Mouse (Mus musculus): ENCODE results near the gene Plb1. TPM values are rescaled to one million over a fixed set of nuclear protein-coding genes. Genes with fewer than 3 reads are reported as not detected.

Plb1 gene
- polyA plus RNA-seq, 1 experiment from 2014 or later: 0.68 TPM

DNA sequence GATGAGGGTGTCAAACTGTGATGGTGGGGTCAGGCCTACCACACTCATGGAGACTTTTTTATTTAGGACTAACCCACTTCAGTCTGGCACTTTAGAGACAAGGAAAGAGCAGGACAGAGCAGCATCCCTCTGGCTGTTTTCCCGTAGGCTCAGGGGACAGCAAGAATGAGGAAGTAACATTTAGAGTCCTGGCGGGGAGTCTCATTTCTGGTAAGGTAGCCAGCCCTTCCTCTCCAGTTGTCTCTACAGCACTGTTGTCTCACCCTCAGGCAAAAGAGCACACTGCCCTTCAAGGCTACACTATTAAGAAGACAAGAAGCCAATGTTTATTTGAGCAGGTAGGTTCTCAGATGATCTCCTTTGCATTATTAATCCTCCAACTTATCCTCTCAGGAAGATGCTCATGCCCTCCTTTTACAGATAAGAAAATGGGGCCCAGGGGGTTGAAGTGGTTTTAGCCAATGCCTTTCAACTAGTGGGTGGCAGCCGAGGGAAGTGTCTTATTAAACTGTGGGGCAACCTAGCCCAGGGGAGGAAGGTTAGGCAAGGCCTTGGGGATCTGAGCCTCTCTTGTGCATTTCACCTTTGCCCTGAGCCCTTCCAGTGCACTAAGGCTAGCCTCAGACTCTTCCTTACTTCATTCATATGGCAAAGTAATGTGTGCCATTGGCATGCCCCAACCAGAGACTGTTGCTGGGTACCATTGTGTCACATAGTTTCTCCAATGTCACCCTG, 178.6 kb downstream of the Plb1 start:
- Histone ChIP-seq H3K4me2 (replicated peaks; ENCODE audit: low read depth) (no peak overlapping the region), H3K4me1 (replicated peaks; ENCODE audit: control insufficient read depth, insufficient read depth, low read length) (no peaks in the 10 kb centered on the region), H3K9ac (ENCODE audit: low read depth, low read length) (no peak overlapping the region), H3K4me3 (ENCODE audit: low read depth, low read length) (no peak overlapping the region), H3K9me3 (ENCODE audit: control insufficient read depth) (no peaks in the 10 kb centered on the region), H3K36me3 (ENCODE audit: control insufficient read depth, insufficient read depth) (no peaks in the 10 kb centered on the region), H3K27me3 (replicated peaks; ENCODE audit: control insufficient read depth, insufficient read depth, low read length) (no peaks in the 10 kb centered on the region), H3K27ac (ENCODE audit: low read depth, low read length) (no peak overlapping the region)
- no peak for ATAC-seq
- no peak for TF ChIP-seq CTCF (IDR thresholded peaks at IDR 0.05; ENCODE audit: low read depth)
- 53% methylated on average over 3 of the region's 3 CpGs for WGBS

DNA sequence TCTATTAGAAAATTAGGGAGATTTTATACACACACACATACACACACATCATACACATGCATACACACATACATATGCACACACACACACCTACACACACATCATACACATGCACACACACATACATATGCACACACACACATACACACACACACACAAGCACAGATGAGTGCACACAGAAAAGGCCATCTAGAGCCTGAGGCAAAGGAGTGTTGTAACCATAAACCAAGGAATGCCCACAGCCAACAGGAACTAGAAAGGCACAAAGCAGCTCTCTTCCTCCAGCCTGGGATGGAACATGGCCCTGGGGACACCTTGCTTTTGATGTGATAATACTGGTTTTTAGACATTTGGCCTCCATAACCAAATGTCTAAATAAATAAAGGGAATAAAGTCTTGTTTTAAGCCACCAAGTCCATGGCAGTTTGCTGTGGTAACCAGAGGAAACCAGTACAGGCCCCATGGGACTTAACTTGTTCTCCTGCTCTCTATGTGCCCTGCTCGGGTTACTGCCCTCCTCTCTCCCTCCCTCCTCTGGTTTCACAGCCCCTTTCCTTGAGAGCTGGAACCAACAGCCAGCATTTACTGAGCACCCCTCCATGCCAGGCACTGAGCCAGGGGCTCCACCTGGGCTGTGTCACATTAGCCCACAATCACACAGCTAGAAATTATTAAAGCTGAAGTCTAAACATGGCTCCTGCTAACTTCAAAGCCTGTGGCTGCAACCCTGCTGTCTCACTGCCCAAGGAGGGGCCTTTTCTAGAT, 179.9 kb downstream of the Plb1 start:
- no peaks in the 10 kb centered on the region for H3K36me3 ChIP-seq (ENCODE audit: control insufficient read depth, insufficient read depth)
- H3K9ac ChIP-seq (ENCODE audit: low read depth, low read length): no peak overlapping the region
- 57% methylated on average over 1 of the region's 1 CpGs for WGBS
- H3K27ac ChIP-seq (ENCODE audit: low read depth, low read length): peak overlapping the region; percentile 22; the same call in 1 of the 2 replicates
- H3K4me2 ChIP-seq (replicated peaks; ENCODE audit: low read depth): no peak overlapping the region
- ATAC-seq: no peak
- H3K4me3 ChIP-seq (ENCODE audit: low read depth, low read length): no peak overlapping the region
- no peaks in the 10 kb centered on the region for H3K9me3 ChIP-seq (ENCODE audit: control insufficient read depth)
- no peaks in the 10 kb centered on the region for H3K4me1 ChIP-seq (replicated peaks; ENCODE audit: control insufficient read depth, insufficient read depth, low read length)
- TF ChIP-seq CTCF (IDR thresholded peaks at IDR 0.05; ENCODE audit: low read depth): no peak
- no peaks in the 10 kb centered on the region for H3K27me3 ChIP-seq (replicated peaks; ENCODE audit: control insufficient read depth, insufficient read depth, low read length)

DNA sequence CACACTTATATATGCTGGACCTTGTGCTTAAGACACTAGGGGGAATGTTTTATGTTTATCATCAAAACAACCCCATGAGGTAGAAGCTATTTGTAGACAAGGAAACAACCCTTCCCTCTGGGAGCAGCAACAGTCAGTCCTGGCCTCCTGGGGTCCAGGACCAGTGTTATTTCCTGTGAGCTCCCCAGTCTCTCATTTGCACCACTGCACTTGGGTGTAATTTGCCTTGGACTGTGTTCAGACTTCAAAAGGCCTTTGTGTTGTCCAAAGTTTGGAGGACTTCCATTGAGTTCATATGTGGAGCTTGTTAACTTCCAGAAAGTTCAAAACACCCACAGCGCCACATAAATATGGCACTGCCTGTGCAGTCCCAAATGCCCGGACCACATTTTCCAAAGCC, 180.6 kb downstream of the Plb1 start:
- no peaks in the 10 kb centered on the region for H3K36me3 ChIP-seq (ENCODE audit: control insufficient read depth, insufficient read depth)
- TF ChIP-seq CTCF (IDR thresholded peaks at IDR 0.05; ENCODE audit: low read depth): no peak
- H3K27me3 ChIP-seq (replicated peaks; ENCODE audit: control insufficient read depth, insufficient read depth, low read length): no peaks in the 10 kb centered on the region
- no peak overlapping the region for H3K4me2 ChIP-seq (replicated peaks; ENCODE audit: low read depth)
- H3K27ac ChIP-seq (ENCODE audit: low read depth, low read length): no peak overlapping the region; the same call in 1 of the 2 replicates
- H3K4me1 ChIP-seq (replicated peaks; ENCODE audit: control insufficient read depth, insufficient read depth, low read length): no peaks in the 10 kb centered on the region
- ATAC-seq: no peak
- no peak overlapping the region for H3K9ac ChIP-seq (ENCODE audit: low read depth, low read length)
- H3K4me3 ChIP-seq (ENCODE audit: low read depth, low read length): no peak overlapping the region
- 81% methylated on average over 2 of the region's 2 CpGs for WGBS
- H3K9me3 ChIP-seq (ENCODE audit: control insufficient read depth): no peaks in the 10 kb centered on the region

DNA sequence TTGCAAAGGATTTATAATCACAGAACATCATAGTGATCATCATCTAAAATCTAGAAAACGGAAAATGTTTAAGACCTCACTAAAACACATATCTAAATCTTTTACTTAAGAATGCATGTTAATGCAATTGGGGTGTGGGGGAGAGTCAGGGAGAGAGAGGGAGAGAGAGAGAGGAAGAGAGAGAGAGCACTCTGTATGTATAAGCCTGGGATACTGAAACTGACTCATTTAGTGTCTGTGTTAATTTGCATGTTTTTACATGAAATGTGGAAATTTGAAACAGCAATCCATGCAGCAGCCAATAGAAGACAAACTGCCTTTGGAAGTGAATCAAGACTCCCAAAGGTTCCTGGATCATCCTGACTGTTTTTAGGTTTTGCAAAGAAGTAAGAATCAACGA, 181.1 kb downstream of the Plb1 start:
- no peak for TF ChIP-seq CTCF (IDR thresholded peaks at IDR 0.05; ENCODE audit: low read depth)
- WGBS: 68% methylated on average over 2 of the region's 2 CpGs

DNA sequence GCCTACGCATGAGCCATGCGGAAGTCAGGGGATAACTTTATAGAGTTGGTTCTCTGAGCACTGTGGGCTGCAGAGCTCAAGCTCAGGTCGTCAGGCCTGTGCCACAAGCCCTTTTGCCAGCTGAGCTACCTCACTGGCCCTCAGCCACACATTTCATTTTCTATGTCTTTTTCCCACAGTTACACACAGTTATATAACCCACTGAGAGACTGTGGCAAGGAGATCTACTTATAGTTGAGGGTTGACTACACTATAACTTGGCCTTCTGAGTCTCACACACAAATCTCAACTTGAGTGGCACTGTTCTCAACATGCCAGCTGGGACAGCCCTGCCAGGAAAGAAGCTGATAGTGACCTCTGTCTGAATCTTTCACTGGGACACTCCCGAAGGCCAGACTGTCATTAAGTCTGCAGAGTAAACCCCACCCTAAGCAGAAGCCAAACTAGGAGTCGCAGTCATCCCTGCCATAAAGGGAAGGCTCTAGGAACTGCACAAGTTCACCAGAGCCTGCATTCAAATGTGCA, 182.0 kb downstream of the Plb1 start:
- H3K9me3 ChIP-seq (ENCODE audit: control insufficient read depth): no peaks in the 10 kb centered on the region
- no peaks in the 10 kb centered on the region for H3K27me3 ChIP-seq (replicated peaks; ENCODE audit: control insufficient read depth, insufficient read depth, low read length)
- TF ChIP-seq CTCF (IDR thresholded peaks at IDR 0.05; ENCODE audit: low read depth): no peak
- no peak for ATAC-seq
- no peak overlapping the region for H3K4me3 ChIP-seq (ENCODE audit: low read depth, low read length)
- no peak overlapping the region for H3K9ac ChIP-seq (ENCODE audit: low read depth, low read length)
- WGBS: 53% methylated on average over 5 of the region's 5 CpGs
- no peak overlapping the region for H3K4me2 ChIP-seq (replicated peaks; ENCODE audit: low read depth)
- H3K36me3 ChIP-seq (ENCODE audit: control insufficient read depth, insufficient read depth): no peaks in the 10 kb centered on the region
- no peaks in the 10 kb centered on the region for H3K4me1 ChIP-seq (replicated peaks; ENCODE audit: control insufficient read depth, insufficient read depth, low read length)
- no peak overlapping the region for H3K27ac ChIP-seq (ENCODE audit: low read depth, low read length)

More for the DNA sequence above, 181.1 kb downstream of the Plb1 start:
- no peak for ATAC-seq
- H3K27me3 ChIP-seq (replicated peaks; ENCODE audit: control insufficient read depth, insufficient read depth, low read length): no peaks in the 10 kb centered on the region
- no peaks in the 10 kb centered on the region for H3K4me1 ChIP-seq (replicated peaks; ENCODE audit: control insufficient read depth, insufficient read depth, low read length)
- no peak overlapping the region for H3K4me2 ChIP-seq (replicated peaks; ENCODE audit: low read depth)
- no peaks in the 10 kb centered on the region for H3K36me3 ChIP-seq (ENCODE audit: control insufficient read depth, insufficient read depth)
- no peak overlapping the region for H3K9ac ChIP-seq (ENCODE audit: low read depth, low read length)
- no peaks in the 10 kb centered on the region for H3K9me3 ChIP-seq (ENCODE audit: control insufficient read depth)
- H3K4me3 ChIP-seq (ENCODE audit: low read depth, low read length): no peak overlapping the region
- H3K27ac ChIP-seq (ENCODE audit: low read depth, low read length): no peak overlapping the region

DNA sequence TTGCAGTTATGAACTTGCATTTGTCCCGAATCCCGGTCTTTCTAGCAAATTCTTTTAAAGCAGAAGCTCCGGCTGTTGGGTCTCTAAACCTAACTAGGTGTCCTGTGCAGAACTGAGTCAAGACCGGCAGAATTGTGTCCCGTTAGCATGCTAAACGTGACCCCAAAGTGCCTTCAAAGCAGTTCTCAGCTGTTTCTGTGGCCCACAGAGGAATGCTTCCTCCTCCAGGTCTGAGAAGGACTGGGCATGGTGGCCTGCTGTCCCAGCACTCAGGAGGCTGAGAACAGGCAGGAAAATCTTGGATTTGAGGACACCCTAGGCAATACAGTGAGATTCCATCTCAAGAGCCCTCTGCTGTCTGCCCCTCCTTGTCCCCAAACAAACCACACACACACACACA, 183.0 kb downstream of the Plb1 start:
- no peak overlapping the region for H3K4me2 ChIP-seq (replicated peaks; ENCODE audit: low read depth)
- TF ChIP-seq CTCF (IDR thresholded peaks at IDR 0.05; ENCODE audit: low read depth): no peak

More for the DNA sequence above, 183.0 kb downstream of the Plb1 start:
- Histone ChIP-seq H3K27me3 (replicated peaks; ENCODE audit: control insufficient read depth, insufficient read depth, low read length) (no peaks in the 10 kb centered on the region), H3K4me1 (replicated peaks; ENCODE audit: control insufficient read depth, insufficient read depth, low read length) (no peaks in the 10 kb centered on the region), H3K36me3 (ENCODE audit: control insufficient read depth, insufficient read depth) (no peaks in the 10 kb centered on the region), H3K9ac (ENCODE audit: low read depth, low read length) (no peak overlapping the region), H3K4me3 (ENCODE audit: low read depth, low read length) (no peak overlapping the region), H3K27ac (ENCODE audit: low read depth, low read length) (no peak overlapping the region), H3K9me3 (ENCODE audit: control insufficient read depth) (no peaks in the 10 kb centered on the region)
- ATAC-seq: no peak
- WGBS: 91% methylated on average over 6 of the region's 6 CpGs

Other genes starting within 250 kb of the Plb1 start
- 5.8 and 5.9 TPM in 2 replicates for gene Fosl2, start 96.9 kb upstream of the Plb1 start, polyA plus RNA-seq (2015; fragmentation: Nextera tagmentation; extraction: Ambion mirVana)
- gene Ppp1cb, start 226.1 kb downstream of the Plb1 start, polyA plus RNA-seq (2015; fragmentation: Nextera tagmentation; extraction: Ambion mirVana): 192 and 194 TPM in 2 replicates

Measured in intestine, postnatal 0 days (tissue).